Mouse (Mus musculus) gastrocnemius, postnatal 14 days (tissue): ENCODE measurements around the gene Kctd10. TPM values are rescaled to one million over a fixed set of nuclear protein-coding genes. Genes with fewer than 3 reads are reported as not detected.

Source experiments
- DNase-seq: peaks from one replicate; pipeline ENCODE4 v3.0.0; 2021; ENCODE audit warnings: mixed read lengths
- intact Hi-C: fragments of 180-260 bp; cut with DNase I; formaldehyde crosslinking; loops from one replicate; pipeline ENCODE4 v1.15.1; 2025; ENCODE audit warnings: low total_unique reads
- microRNA-seq, 2 experiments: library from miRNA; unstranded; fragments of <30 nt; microRNA quantifications; one replicate each; pipeline ENCODE4 v1.2.0; 2021
- total RNA-seq, 2 experiments: library from RNA; stranded (reverse); gene quantifications; 2 replicates each; pipeline ENCODE4 v1.2.3; 2021

Gene Kctd10
- total RNA-seq, 2 experiments from 2014 or later: 24.2 to 25.0 TPM

- intact Hi-C loops: no loop called here
- DNase-seq: no peak
These were observed 21.5 kb downstream of the Kctd10 start for GRCm38 (mm10) chr5:114358833-114359232.

GRCm38 (mm10) chr5:114356936-114357751 lies 23.2 kb downstream of the Kctd10 start:
- peak; percentile 47 for DNase-seq
- intact Hi-C loops: no loop called here

- intact Hi-C loops: no loop called here
- peak; percentile 77 for DNase-seq
These were observed 23.9 kb downstream of the Kctd10 start for GRCm38 (mm10) chr5:114356250-114356935.

GRCm38 (mm10) chr5:114351490-114351889 lies 28.8 kb downstream of the Kctd10 start:
- intact Hi-C loops: loop anchor here (5.0 kb wide), 1 partner anchor 34 kb away; no protein-coding TSS in a partner anchor

GRCm38 (mm10) chr5:114347005-114347404 lies 33.3 kb downstream of the Kctd10 start:
- intact Hi-C loops: no loop called here
- DNase-seq: no peak

More at GRCm38 (mm10) chr5:114351490-114351889, 28.8 kb downstream of the Kctd10 start:
- no peak for DNase-seq

GRCm38 (mm10) chr5:114345538-114345937 lies 34.8 kb downstream of the Kctd10 start:
- DNase-seq: no peak

GRCm38 (mm10) chr5:114343612-114344011 lies 36.7 kb downstream of the Kctd10 start:
- no peak for DNase-seq
- intact Hi-C loops: no loop called here

More at GRCm38 (mm10) chr5:114345538-114345937, 34.8 kb downstream of the Kctd10 start:
- intact Hi-C loops: no loop called here

GRCm38 (mm10) chr5:114342996-114343395 lies 37.3 kb downstream of the Kctd10 start:
- DNase-seq: no peak
- intact Hi-C loops: no loop called here

GRCm38 (mm10) chr5:114323791-114324507 lies 56.4 kb downstream of the Kctd10 start:
- intact Hi-C loops: no loop called here
- DNase-seq: peak; percentile 53

GRCm38 (mm10) chr5:114323105-114323790 lies 57.1 kb downstream of the Kctd10 start:
- intact Hi-C loops: no loop called here

More at GRCm38 (mm10) chr5:114323105-114323790, 57.1 kb downstream of the Kctd10 start:
- DNase-seq: no peak

Small RNAs within 50 kb of the gene (microRNA-seq; reads per million reads assigned to microRNA genes)
- 0 reads per million in 2 experiments for gene Mir7027

Other genes starting within 250 kb of the Kctd10 start
- gene Acacb, start 234.0 kb downstream of the Kctd10 start, total RNA-seq: 10 to 100 TPM; 66.4 to 98.1 TPM
- gene Foxn4, start 106.7 kb downstream of the Kctd10 start, total RNA-seq: not detected
- 1 to 10 TPM in 1 of 2 experiments, not detected in 1; 1.1 TPM for gene Myo1h, start 91.3 kb downstream of the Kctd10 start, total RNA-seq
- 10 to 100 TPM; 64.7 to 67.5 TPM for gene Ube3b, start 99 bp upstream of the Kctd10 start, total RNA-seq
- 10 to 100 TPM in 1 of 2 experiments, 1 to 10 TPM in 1; 9.9 to 11.4 TPM for gene Mmab, start 63.6 kb upstream of the Kctd10 start, total RNA-seq
- 10 to 100 TPM in 1 of 2 experiments, 1 to 10 TPM in 1; 9.1 to 13.8 TPM for gene Mvk, start 63.8 kb upstream of the Kctd10 start, total RNA-seq
- under 1 TPM; 0.49 to 0.96 TPM for gene Fam222a, start 187.5 kb upstream of the Kctd10 start, total RNA-seq